ENCODE assay signal across 7 mouse cellular contexts in genomic region chr12:84174871-84175270, GRCm38 (mm10). TPM values are rescaled to one million over a fixed set of nuclear protein-coding genes. Genes with fewer than 3 reads are reported as not detected.
DNase-seq lines count a peak whose midpoint lies in the region; ATAC-seq and TF ChIP-seq lines count a peak whose summit lies in the region.

No protein-coding gene starts in this region.

- peaks cover 40% of the 10 kb centered on the region for H3K36me3 ChIP-seq in heart, embryonic 13.5 days

- no peak for ATAC-seq in heart, embryonic 13.5 days (ENCODE audit: extremely low read depth, insufficient number of reproducible peaks, low FRiP score, low TSS enrichment)
- no peak for ATAC-seq in frontal cortex, adult (ENCODE audit: low TSS enrichment)

- TF ChIP-seq CTCF in bone marrow macrophage, adult 2 months (IDR thresholded peaks at IDR 0.05; ENCODE audit: low read depth, low read length) = no peak

- no peaks in the 10 kb centered on the region for H3K9me3 ChIP-seq in heart, embryonic 13.5 days

- TF ChIP-seq POLR2A in bone marrow macrophage, adult 2 months (IDR thresholded peaks at IDR 0.05; ENCODE audit: borderline replicate concordance, low read depth, low read length) = no peak

- H3K27me3 ChIP-seq in heart, embryonic 13.5 days (replicated peaks) = no peaks in the 10 kb centered on the region

- H3K27ac ChIP-seq in bone marrow macrophage, adult 2 months (ENCODE audit: insufficient read depth, low read depth, low read length) = peak overlapping the region; percentile 99
- H3K27ac ChIP-seq in heart, embryonic 13.5 days (replicated peaks) = peak overlapping the region; percentile 93

- H3K9ac ChIP-seq in heart, embryonic 13.5 days = peak overlapping the region; percentile 82; the same call in 1 of the 2 replicates

- DNase-seq in NIH3T3 (ENCODE audit: low read depth) = peak; percentile 87
- peak; percentile 86 for DNase-seq in kidney, postnatal 10 days
- peak; percentile 97 for DNase-seq in lung, postnatal 36 days
- no peak for DNase-seq in layer of hippocampus, postnatal 10 days (ENCODE audit: low spot score in 2 of 2)

- WGBS in heart, embryonic 13.5 days = 69% methylated on average over 6 of the region's 6 CpGs

- peak overlapping the region; percentile 52 for H3K4me3 ChIP-seq in bone marrow macrophage, adult 2 months (ENCODE audit: insufficient read depth, low read length)
- no peak overlapping the region; the same call in 1 of the 2 replicates for H3K4me3 ChIP-seq in heart, embryonic 13.5 days

- H3K4me1 ChIP-seq in bone marrow macrophage, adult 2 months (ENCODE audit: control insufficient read depth, insufficient read depth, low read length) = peaks cover 65% of the 10 kb centered on the region
- peaks cover 65% of the 10 kb centered on the region for H3K4me1 ChIP-seq in heart, embryonic 13.5 days

- H3K4me2 ChIP-seq in heart, embryonic 13.5 days = peak overlapping the region; percentile 82

RNA-seq across cellular contexts. Expression of gene Pnma1, which starts 26.6 kb away (rescaled TPM):
- 0.23 TPM in 1 of 2 replicates, not detected in the other for polyA plus RNA-seq in bone marrow macrophage, adult 2 months (2012; ENCODE audit: insufficient read depth, insufficient read length, missing spikeins)
- 0.48 and 0.65 TPM in 2 replicates for polyA plus RNA-seq in heart, embryonic 13.5 days (2015; fragmentation: Nextera tagmentation; extraction: Ambion mirVana)
- total RNA-seq in layer of hippocampus, postnatal 10 days (2021) = 1 to 10 TPM; 5.9 to 6.6 TPM

RNA-seq across cellular contexts. Expression of gene Elmsan1, which starts 43.8 kb away (rescaled TPM):
- 26.6 and 33.7 TPM in 2 replicates for polyA plus RNA-seq in bone marrow macrophage, adult 2 months (2012; ENCODE audit: insufficient read depth, insufficient read length, missing spikeins)
- polyA plus RNA-seq in heart, embryonic 13.5 days (2015; fragmentation: Nextera tagmentation; extraction: Ambion mirVana) = 6.8 and 7.3 TPM in 2 replicates
- total RNA-seq in layer of hippocampus, postnatal 10 days (2021) = 10 to 100 TPM; 13.3 to 13.5 TPM

Comparison
In these comparisons a context has a peak if more than half of its experiments do, and no peak if none do; other contexts are left out.
1. DNase-seq: peak in NIH3T3 (single experiment), kidney, postnatal 10 days (single experiment) and lung, postnatal 36 days (single experiment); none in layer of hippocampus, postnatal 10 days (0 of 2).